Mouse (Mus musculus) bone marrow macrophage, adult 2 months (primary cell): ENCODE measurements at regions not wholly inside any gene's neighbourhood (a gene's known extent, or its start where the extent isn't known, plus 50 kb on each side); places are given as distances from the start of the nearest gene placed in this dataset.

Source experiments
- CTCF ChIP-seq: IDR thresholded peaks from 2 replicates; pipeline ENCODE4 v1.5.1; 2012; ENCODE audit warnings: low read depth, mild to moderate bottlenecking, low read length, moderate library complexity
- POLR2A ChIP-seq: IDR thresholded peaks from 2 replicates; pipeline ENCODE4 v1.6.1; 2012; ENCODE audit warnings: mild to moderate bottlenecking, low read depth, low read length, borderline replicate concordance

DNA sequence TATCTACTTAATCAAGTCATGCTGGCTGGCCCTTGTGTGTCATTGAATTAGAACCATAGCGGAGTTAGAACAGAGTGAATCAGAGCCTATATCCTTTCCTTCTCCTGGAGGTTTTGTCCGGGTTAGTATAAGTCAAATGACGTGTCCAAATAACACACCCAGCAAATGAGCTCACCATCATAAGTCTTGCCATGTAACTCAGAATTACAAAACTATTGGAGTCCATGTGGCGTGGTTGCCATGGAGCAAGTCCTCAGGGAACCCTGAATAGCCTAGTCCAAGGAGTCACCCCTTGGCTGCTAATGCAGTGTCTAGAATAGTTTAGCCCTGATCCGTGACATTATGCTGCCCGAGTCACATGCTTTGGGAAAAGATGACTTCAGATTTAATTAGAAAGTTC, 57.7 kb upstream of the Ugp2 start:
- no peak for TF ChIP-seq CTCF
- TF ChIP-seq POLR2A, result no peak
